Mouse (Mus musculus) thymus, adult 18-20 months (tissue): Measurements from ENCODE around the gene Pdcd1lg2.

Experiments used
- DNase-seq, 2 experiments: peaks; one replicate each; pipeline ENCODE4 v3.0.0; 2022; ENCODE audit warnings: mixed read lengths in 2 of 2

Pdcd1lg2 gene

DNA sequence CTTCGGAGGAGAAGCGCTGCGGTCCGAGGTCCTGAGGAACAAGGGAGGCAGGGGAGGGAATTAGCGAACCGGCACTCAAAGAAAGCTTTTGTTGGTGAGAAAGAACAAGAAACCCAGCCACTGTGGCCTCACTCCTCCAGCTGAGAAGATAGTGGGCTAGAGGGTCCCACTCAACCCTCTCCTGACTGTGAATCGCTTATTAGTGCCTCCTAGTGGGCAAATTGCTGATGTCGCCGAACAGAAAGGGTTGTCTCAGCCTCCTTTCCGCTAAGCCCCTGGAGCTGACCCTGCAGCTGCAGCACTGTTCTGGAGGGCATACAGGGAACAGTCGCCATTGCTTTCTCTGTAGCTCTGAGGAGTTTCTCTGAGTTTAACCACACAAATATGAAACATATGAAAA, 90.4 kb downstream of the Pdcd1lg2 start:
- DNase-seq: peak in 1 of 2 experiments; percentile 41

DNA sequence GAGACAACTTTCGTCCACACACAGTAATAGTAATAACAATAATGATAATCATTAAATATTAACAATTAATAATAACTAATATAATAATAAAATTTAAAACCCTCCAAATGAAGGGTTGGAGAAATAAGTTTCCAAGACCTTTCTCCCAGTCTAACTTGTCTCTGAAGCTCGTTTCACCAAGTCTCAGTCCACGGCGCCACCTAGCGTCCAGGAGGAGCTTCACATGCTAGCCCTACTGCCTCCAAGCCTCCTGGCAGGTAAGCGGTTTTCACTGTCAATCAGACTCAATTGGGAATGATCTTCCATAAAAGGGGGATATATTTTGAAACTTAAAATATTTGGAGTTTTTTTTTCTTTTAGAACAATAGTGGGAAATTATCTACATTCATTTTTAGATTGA, 90.8 kb downstream of the Pdcd1lg2 start:
- DNase-seq: peak; percentile 66 to 67

DNA sequence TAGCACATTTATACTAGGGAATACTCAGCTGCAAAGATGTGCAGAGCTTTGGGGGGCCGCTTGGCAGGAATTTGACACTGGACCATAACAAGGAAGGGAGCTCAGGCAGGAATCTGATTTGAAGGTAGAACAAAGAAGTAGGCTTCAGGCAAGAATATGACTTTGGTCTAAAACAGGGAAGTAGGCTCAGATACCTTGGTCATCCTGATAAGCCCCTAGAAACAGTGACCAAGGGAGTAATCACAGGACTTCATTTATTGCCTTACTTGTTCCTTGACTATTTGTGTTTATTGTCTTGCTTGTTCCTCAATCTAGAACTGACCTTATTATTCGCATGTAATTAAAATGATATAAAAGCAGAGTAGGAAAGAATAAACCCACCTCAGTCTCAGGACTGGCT, 93.4 kb downstream of the Pdcd1lg2 start:
- no peak for DNase-seq

DNA sequence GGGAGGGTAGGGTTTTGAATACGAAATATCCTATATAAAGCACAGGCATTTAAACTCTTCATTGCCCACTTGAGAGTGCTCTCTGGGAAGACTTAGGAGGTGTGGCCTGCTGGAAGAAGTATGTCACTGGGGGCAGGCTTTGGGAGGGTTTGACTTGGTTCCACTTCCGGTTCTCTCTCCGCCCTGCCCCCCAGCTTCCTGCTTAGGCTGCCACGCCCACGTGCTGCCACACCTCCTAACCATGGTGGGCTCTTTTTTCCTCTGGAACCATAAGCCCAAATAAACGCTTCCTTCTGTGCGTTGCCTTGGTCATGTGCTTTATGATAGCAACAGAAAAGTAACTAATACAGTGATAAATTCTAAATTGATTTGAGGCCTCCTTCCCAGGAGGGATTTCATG, 94.9 kb downstream of the Pdcd1lg2 start:
- DNase-seq: no peak

DNA sequence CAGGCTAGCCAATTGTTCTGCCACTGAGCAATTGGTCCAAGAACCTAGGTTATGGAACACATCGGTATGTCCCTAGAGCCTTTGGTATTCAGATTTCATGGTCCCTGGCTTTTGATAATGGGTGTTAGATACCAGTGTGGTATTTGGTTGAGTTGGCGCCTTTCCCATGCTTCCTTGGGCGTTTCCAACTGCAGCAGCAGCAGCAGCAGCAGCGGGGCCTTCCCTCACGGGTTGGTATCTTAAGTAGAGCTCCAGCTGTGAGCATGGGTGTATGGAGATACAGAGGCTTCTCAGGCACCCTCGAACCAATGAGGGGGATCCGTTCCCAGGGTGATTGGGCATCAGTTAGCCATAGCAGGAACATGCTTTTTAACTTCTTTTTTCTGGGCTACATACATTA, 97.5 kb downstream of the Pdcd1lg2 start:
- no peak for DNase-seq

DNA sequence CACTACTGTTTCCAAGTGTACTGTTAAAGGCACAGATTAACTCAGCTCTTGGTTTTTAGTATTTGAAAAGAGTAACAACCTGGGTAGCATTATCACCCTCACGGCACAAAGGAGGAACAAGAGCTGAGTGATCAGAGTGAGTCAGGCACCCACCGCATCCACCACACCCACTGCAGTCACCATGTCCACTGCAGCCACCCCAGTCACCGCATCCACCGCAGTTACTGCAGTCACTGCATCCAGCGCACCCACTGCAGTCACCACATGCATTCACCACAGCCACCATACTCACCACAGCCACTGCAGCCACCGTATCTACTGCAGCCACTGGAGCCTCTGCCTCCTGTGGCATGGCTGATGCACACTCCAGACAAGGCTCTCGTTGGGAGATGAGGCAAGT, 99.1 kb downstream of the Pdcd1lg2 start:
- no peak for DNase-seq

DNA sequence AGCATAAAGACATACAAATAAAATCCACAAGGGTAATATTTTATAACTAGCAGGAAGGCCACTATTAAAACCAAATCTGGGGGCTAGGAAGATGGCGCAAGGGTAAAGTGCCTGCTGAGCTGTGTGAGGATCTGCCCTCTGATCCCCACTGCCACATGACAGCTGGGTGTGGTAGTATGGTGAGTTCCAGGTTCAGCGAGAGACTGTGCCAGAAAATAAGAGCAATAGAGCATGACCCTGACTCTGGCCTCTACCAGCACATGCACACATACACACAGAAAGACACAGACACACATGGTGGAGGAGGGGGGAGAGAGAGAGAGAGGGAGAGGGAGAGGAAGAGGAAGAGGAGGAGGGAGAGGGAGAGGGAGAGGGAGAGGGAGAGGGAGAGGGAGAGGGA, 101.1 kb downstream of the Pdcd1lg2 start:
- DNase-seq: no peak

DNA sequence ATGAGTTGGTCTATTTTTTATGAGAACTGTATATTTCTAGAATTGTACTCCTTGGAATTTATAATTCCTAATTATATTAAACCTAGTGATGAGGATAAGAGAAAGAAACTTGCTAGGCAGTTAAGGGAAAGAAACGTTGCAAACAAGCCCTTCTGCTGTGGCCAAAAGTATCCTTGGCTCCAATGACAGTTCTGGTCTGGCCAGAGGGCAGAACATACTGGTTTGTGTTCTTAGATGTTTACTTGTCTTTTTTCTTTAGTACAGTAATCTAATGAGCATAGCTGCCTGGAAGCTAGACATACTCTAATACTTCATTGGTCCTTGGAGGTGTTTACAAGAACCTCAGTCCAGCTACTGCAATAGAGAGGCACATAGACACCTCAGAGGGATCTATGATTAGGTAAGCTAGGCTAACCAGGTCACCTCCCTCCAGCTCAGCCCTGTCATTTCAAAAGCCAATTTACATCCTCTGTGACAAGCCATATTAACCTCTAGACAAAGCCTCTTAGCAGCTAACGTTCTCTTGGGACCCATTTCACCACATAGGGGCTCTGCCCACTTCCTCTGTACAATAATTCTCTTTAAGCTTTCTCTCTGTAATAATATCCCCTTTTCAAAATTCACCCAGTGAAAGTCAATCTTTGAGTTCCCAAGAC, 102.5 kb downstream of the Pdcd1lg2 start:
- no peak for DNase-seq

DNA sequence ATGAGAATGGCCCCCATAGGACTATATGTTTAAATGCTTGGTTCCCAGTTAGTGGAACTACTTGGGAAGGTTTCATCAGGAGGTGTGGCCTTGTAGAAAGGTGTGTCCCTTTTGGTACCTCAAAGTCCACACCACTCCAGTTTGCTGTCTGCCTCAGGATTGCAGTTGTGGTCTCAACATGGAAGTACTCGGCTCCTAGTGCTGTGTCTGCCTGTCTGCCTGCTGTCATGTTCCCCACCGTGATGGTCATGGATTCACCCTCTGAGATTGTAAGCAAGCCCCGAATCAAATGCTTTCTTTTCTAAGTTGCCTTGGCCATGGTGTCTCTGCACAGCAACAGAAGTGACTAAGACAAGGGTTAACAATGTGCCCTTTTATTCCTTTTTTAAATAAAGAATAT, 103.4 kb downstream of the Pdcd1lg2 start:
- DNase-seq: no peak

DNA sequence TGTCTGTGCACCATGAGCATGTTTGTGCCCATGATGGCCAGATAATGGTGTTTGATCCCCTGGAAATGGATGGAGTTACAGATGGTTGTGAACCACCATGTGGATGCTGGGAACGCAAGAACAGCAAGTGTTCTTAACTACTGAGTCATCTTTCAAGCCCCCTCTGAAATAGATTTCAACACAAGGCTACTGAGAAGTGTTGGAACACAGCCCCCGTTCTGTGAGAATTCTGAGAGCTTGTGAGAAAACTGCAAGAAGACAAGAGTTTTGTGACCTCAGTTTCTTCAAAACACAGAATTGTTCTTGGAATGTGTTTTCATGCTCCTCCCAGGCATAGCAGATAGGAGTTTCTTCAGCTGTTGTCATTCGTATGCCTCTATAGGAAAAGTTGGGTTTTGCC, 104.7 kb downstream of the Pdcd1lg2 start:
- no peak for DNase-seq

DNA sequence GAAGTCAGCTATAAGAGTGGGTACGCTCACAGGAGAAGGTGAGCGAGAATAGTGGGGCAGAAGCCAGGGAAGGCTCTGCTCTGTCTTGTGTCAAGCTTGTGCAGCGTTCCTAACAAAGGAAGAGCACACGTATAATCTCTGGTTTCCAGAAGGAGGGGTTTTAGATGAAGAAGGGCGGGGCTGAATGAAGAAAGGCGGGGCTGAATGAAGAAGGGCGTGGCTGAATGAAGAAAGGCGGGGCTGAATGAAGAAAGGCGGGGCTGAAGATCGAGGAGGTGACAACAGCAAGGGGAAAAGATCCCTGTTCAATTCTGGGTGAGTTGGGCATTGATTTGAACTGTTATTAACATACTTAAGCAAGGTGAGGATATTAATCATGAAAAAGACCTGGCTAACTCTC, 105.3 kb downstream of the Pdcd1lg2 start:
- DNase-seq: no peak

DNA sequence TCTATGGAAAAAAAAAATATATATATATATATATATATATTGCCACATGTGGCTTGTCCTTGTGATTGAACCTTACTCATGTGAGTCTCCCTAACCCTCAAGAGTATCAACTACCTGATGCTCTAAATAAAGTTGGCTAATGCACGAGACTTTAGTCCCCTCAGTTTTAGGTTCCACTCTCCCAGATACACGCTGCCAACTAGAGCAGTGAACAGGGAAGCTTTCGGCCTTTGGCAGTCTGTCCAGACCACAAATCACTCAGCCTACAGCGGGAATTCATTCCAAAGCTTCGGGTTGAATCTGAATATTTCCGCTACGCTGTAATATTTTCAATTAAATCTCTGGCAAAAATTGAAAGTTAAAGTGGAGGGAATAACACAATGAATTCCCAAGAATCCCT, 107.7 kb downstream of the Pdcd1lg2 start:
- no peak for DNase-seq

DNA sequence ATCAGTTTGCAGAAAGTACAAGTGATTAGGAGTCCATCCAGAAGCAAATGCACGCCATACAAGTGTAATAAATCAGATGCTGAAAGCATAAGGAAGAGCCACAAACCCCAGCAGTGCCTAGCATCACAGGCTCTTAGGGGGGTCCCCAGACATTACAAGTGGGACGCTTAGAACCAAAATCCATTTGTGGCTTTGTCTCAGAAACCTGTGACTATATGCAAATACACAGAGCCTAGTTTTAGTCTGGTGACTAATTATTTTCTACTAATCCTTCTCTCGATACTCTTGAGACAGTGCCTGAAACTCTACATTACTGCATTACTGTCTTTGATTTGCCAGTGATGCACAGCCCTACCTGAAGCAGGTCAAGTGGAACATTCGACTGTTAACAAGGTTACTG, 108.2 kb downstream of the Pdcd1lg2 start:
- no peak for DNase-seq
